Mouse (Mus musculus): ENCODE results near the gene Acsl6.
"Not testable (repeated sequence)": the region's sequence is repeated elsewhere in the genome, so short reads cannot be mapped to it uniquely, and the experiment has no call there.

Acsl6 gene

DNA sequence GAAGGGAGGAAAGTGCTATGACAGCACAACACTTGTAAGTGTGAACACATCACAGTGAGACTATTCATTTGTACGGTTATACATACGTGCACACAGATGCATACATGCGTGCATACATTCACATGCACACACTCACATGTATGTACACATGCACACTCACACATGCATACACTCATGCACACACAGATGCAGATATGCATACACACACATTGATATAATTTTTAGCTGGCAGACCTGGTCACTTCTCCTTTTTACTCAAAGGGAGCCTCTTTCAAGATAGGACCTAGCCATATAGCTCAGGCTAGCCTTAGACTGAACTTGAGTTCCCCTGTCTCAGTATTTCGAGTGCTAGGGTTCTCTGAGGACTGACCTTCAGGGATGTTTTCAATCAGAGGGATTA is 87.7 kb downstream of the Acsl6 start:
- no peak for DNase-seq (ENCODE audit: low spot score)

- DNase-seq (ENCODE audit: low spot score), result no peak
Observed at GRCm38 (mm10) chr11:54396686-54397085, 93.1 kb downstream of the Acsl6 start.

- DNase-seq (ENCODE audit: low spot score), result no peak
Observed at GRCm38 (mm10) chr11:54398058-54398457, 94.5 kb downstream of the Acsl6 start.

DNA sequence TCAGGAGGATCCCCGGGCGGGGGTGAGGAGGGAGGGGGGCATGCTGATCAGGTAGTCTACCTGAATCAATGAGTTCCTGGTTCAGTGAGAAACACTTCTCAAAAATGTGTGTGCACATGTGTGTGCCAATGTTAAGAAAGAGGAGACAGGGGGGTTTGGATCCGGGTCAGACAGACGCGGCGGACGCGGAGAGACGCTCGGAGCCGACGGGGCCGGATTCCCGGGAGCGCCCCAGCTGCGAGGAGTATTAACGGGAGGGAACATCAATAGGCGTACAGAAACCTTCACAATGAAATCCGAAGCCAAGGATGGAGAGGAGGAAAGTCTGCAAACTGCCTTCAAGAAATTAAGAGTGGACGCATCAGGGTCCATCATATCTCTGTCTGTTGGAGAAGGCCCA is 97.2 kb downstream of the Acsl6 start:
- not testable (repeated sequence) for DNase-seq (ENCODE audit: low spot score)

GRCm38 (mm10) chr11:54404885-54405284 is 101.3 kb downstream of the Acsl6 start:
- no peak for DNase-seq (ENCODE audit: low spot score)

GRCm38 (mm10) chr11:54406930-54407546 is 103.4 kb downstream of the Acsl6 start:
- DNase-seq (ENCODE audit: low spot score), result no peak

DNA sequence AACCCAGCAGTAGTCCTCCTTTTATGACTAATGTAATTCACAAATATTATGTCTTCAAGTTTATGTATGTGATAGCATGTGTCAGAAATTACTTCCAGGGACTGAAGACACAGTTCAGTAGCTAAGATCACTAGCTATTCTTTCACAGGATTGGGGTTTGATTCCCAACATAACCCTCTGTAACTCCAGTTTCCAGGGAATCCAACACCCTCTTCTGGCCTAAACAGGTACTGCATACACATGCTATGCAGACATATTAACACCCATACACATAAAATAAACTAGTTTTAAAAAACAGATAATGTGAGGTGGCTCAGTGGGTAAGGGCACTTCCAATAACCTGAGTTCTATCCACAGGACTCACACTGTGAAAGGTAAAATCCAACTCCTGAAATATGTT is 107.0 kb downstream of the Acsl6 start:
- DNase-seq (ENCODE audit: low spot score), result no peak

GRCm38 (mm10) chr11:54413017-54413416 is 109.4 kb downstream of the Acsl6 start:
- DNase-seq (ENCODE audit: low spot score), result no peak
